Mouse (Mus musculus): ENCODE data around the gene Tssk1.
A peak's percentile ranks its signal among the peaks of the same experiment; 100 is the strongest.

Tssk1 gene

DNA sequence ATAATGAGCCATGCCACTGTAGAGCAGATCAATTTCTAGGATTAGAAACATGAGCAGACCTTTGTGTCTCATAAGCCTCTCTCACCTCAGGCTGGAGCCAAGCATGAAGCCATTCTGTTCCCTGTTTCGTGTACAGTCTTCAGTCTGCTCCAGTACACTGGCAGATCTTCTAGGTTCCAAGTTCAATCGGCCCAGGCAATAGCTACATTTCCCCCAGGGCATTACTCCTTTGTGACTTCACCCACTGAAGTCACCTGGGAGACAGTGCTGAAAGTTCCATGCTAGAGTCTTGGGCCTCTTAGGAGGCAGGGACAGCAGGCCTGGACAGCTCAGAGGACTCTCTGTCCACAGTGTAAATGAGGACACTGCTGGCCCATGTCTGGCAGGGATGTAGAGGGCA lies at the start of gene Tssk1:
Tssk1 (plus strand) TSS at position 301 of the 400 bp plus-strand sequence.
- DNase-seq = no peak

DNA sequence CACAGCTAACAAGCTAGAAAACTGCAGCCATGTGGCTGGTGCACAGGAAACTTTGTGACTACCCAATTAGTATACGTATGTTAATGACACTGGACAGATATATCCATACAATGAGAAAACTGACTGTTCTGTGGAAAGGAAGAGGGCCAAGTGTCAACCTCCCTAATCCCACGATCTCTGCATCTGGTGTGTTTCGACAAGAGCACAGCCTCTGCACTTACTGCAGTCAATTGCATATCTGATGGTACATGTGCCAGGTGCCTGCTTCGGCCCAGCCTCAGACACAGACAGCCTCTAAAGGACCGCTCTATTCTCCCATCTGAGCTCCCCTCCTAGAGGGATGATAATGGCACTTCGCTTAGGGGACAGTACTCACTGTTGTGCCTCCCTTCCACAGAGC lies 45.6 kb upstream of the Tssk1 start:
- no peak for DNase-seq

DNA sequence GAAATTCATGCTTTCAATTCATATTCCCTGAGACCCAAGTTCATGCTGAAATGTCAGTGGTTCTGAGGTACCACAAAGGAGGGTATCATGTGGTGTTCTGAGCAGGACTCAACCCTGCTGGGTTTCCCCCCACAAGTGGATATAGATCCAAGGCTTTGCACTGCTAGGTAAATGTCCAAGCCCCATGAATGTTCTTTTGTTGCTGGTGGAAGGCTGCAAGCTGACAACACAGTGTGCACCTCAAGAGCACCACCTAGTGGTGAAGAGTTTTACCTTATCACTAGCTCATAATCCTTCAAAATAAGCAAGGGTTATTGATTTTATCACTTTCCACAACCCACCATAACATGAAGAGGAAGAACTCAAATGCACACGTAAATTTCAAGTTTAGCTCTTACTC lies 45.1 kb upstream of the Tssk1 start:
- DNase-seq = peak; percentile 37 to 50

DNA sequence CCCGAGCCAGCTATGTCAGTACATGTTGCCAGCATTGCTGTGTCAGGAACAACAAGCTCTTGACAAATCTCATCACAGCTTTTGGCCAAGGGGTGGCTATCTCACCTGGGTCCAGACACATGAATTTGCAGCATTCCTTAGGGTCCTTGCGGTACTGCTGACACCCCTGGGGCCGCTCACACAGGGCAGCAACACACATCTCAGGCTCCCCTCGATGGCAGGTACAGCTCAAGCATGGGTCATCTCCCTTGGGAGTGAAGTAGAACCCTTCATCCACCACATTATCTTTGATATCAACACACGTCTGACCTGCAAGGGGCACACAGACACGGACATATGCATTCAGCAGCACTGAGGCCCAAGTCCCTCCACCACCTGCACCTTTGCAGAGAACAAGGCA lies 44.5 kb upstream of the Tssk1 start:
- DNase-seq = no peak

DNA sequence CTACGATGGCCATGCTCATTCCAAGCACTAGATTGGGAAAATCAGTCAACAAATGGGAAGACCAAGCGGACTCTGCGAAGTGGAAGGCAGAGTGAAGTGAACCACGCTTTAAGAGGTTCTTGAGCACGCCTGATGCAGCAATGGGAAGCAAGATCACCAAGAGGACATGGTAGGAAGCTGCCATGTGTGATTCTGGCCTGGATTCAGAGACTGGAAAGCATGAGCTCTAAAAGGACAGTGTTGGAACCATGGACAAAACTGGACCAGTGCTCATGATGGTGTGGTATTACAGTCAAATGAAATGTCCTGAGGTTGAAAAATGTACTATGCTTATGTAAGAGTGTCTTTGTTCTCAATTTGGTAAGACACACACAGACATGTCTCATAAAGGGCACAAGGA lies 42.7 kb upstream of the Tssk1 start:
- DNase-seq = no peak

DNA sequence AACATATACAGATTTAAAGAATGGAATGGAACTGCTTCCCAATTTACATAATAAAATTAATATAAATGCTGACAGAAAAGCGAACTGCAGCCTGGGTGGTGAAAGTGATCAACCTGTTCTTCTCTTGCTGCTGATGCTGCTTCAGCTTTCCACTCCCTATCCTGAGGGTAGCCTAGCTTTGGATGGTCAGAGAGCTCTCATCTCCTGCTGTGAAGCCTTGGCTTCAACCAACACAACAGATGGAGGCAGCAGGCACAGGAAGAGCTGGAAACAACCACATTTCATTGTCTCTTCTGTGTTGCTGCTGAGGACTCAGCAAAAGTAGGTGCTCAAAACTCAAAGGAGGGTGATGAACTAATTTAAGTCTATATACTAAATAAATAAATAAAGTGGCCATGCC lies 42.2 kb upstream of the Tssk1 start:
- DNase-seq = no peak

DNA sequence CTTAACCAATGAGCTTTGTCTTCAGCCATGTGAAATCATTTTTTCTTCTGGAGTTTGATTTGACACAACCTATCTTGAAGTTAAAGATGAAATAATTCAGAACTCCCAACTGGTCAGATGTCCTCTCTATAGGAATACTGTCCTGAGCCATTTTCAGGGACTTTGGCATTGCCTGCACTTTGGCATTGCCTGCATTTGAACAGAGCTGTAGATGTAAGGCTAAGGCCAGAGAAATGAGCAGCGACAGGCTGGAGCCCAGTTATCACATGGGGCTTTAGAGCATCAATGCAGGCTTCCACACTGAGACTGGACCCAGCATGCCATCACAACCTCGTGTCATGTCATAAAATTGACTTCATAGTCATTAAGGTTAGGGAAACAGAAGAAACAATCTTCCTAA lies 40.8 kb upstream of the Tssk1 start:
- DNase-seq = no peak

DNA sequence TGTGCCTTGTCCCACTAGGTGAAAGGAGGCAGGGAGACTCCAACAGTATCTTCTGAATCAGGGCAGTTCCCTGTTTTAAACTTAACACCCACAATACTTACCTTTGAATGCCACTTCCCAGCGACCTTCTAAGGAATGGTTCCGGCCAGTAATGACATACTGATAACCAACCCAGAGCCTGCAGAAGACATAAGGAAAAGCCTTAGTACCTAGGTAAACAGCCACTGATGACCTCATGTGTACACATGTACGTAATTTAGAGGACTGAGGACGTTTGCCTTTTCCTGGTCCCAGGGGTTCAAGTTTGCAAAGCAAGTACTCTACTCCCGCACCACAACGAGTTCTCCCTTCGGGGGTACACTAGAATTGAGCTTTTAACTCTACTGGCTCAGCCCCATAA lies 36.9 kb upstream of the Tssk1 start:
- DNase-seq = no peak

DNA sequence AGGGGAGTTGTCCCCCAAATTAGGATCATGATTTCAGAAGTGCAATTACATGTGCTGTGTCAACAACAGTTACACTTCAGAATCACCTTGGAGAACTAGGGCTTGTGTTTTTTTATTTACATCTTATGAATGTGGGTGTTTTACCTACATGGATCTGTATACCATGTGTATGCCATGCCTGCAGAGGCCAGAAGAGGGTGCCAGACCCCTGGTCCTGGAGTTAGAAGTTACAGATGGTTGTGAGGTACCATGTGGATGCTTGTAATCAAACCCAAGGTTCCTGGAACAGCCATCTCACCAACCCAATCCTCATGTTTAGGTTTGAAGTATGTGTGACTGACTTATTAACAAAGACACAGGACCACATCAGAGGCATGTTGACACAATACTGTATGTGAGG lies 35.4 kb upstream of the Tssk1 start:
- DNase-seq = peak; percentile 51 to 60

DNA sequence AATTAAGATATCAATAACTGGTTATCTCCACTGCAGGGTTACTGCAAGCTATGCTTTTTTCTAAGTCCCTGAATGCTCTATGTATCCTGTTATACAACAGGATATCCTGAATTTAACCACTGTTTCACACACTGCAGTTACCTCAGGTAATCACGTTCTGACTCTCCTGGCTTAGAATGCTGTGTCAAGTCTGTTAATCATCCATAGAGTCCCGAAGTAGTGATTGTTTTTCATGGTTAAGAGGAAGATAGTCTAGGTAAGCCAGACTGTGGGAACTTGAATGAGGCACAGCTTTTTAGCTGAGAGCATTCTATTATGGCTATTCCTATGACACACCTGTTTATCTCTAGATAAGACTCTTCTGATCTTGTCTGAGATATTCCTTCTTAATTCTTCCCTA lies 28.7 kb upstream of the Tssk1 start:
- DNase-seq = no peak

DNA sequence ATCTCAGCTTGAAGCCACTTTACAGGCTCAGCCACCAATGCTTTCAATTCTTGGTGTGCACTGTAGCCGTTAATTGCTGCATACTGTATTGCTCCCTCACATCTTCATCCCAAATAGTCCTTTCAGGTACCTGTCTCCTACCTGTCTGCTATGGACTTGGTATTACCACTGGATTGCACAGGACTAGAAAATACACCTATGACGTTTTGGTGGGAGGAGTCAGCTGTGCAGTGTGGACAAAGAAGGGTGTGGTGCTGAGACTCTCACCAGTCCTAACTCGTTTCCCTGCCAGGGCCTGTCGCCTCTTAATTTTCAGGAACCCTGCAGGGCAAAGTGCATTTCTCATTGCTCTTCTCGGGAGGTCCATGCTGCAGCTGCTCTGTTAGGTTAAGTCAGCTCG lies 28.3 kb upstream of the Tssk1 start:
- DNase-seq = peak in 1 of 2 experiments; percentile 9

DNA sequence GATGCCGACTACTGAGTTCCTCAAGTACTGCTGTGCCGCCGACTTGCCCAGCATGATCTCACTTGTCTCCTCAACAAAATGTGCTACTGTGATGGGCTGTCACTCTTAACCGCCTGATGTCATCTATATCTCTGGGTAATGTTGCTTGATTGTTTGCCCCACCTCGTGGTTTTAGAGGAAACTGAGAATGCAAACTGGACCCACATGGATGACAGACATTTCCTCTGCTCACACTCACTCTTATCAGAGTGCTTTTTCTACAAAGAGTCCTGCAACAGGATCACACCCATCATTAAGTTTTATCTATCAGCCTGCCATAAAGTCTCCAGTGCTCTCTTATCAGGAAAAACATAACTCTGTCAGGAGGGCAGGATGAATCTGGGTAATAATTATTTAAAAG lies 22.8 kb upstream of the Tssk1 start:
- DNase-seq = no peak

DNA sequence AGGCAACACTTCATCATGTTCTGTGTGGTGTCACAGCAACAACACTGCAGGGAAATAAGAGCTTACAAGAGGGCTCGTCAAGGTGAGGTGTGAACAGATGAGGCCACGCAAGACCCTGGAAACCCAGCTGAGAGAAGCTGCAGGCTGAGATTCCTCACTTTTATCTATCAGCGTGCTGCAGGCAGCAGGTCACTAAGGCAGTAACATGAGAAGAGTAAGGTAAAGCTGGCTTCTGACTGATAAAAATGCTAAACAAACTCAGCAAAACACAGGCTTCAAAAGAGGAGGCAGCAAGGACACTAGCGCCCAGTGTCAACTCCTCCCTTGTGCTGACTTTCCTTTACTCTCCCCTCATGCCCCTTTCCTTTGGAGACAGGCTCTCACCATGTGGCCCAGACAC lies 21.0 kb upstream of the Tssk1 start:
- no peak for DNase-seq

DNA sequence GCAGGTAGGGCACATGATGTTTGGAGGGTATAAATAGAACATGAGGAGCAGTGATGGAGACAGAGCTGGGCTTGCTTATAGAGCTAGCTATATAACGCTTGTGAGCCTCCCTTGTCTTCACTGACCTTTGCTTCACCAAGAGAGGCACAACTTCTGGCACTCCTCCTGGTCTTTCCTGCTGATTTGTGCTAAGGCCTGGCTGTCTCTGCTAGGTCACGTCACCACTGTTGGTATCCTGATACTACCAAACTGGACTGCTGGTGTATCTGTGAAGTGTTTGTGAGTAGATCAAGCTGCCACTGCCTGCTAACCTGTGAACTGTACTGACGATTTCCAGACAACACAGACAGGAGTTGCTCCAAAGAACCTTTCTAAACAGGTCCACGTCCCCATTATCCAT lies 18.8 kb upstream of the Tssk1 start:
- DNase-seq = no peak

DNA sequence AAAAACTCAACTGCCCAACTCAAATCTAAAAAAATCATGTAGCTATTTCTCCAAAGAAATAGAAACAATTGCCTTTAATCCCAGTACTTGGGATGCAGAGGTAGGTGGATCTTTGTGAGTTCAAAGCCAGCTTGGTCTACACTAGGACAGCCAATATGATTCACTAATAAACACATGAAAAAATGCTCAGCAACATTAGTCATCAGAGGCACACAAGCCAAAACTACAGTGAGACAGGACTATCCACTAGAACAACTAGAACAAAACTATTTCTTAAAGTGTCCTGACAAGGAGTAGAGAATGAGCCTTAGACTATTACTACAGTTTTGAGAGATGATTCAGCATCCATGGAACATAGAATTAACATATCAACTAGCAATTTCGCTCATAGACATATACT lies 17.9 kb upstream of the Tssk1 start:
- DNase-seq = no peak

DNA sequence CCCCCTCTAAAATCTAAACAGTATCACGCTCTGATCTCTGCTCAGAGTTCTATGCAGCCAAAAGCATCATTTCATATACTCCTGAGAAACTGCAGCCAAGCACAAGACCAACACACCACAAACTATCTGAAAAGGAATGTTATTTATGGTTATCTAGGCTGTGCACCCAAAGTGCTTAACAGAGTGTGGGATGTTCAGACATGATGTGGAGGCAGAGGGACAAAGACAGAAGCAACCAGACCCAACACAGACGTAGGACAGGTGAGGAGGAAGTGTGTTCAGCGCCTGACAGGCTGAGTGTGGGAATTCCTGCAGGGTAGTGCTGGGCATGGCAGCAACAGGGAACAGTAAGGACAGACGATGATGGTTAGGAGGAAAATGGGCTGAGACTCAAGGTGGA lies 14.5 kb upstream of the Tssk1 start:
- DNase-seq = no peak

DNA sequence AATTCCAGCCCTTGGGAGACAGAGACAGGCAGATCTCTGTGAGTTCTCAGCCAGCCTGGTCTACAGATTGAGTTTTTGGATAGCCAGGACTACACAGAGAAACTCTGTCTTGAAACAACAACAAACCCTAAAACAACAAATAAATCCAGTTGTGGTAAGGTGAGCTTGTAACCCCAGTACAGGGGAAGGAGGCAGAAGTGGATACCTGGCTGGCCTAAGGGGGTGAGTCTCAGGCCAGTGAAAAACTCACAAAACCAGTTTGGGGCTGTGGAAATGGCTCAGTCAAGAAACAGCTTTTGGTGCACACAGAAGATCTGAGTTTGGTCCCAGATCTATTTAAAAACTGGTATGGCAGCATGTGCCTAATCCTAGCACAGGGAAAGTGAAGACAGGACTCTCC lies 11.8 kb upstream of the Tssk1 start:
- DNase-seq = no peak

DNA sequence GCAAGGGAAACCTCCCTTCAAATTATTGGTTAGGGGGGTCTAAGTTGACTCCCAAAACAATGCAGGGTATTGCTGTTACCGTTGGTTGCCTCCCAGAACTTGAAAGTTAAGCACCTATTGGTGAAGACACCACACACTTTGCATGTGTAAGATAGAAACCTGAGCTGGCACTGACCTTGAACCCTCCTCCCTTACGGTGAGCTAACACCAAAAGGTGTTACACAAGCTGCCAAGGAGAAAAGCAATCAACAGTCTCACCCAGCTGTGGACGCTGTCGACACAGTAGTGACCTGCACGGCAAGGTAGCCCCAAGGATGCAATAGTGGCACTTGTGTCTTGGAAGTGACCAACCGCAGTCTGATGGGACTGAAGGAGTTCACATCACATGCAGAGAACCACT lies 9.9 kb upstream of the Tssk1 start:
- DNase-seq = no peak

DNA sequence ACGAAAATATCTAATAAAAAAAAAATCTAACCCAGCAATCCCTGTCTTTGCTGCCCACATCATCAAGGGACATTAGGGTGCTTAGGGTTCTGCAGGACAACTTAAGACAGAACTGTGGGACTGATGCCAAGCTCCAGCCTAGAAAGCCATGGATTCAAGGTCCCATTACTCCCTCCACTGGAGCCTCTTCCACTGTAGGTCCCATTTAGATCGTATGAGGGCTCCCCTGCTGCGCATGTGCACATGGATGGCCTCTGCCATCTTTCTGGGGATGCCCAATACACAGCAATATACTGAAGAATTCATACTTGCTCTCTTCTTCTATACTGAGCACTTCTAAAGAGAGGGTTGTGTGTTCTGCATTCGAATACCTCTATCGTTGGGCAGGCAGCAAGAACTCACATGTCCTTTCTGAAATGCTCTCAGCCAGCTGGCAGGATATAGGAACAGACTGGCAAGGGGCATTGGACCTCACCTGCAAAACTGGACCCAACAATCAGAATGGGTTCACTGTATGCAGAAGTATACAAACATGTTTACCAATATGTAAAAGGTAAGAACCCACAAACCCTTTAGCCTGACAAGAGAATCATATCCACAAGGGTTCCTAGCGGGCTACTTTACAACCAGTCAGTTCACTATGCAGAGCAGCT lies 4.2 kb upstream of the Tssk1 start:
- DNase-seq = no peak

DNA sequence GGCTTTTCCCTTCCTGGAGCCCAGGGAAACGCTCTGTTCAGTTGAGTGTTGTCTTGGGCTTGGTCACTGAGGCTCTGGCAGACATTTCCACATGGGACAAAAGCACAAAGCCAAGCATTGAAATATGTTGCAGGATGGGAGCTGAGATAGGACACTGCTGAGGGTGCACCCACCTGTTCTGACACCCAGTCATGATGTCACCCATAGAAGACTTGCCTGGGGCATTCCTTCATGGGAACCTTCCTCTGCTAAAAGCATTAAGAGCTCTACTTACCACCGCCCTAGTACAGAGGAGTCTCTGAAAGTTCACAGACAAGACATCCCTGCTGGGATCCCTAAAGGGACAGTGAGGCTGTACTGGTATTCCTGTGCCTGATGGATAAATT lies 3.7 kb upstream of the Tssk1 start:
- no peak for DNase-seq

DNA sequence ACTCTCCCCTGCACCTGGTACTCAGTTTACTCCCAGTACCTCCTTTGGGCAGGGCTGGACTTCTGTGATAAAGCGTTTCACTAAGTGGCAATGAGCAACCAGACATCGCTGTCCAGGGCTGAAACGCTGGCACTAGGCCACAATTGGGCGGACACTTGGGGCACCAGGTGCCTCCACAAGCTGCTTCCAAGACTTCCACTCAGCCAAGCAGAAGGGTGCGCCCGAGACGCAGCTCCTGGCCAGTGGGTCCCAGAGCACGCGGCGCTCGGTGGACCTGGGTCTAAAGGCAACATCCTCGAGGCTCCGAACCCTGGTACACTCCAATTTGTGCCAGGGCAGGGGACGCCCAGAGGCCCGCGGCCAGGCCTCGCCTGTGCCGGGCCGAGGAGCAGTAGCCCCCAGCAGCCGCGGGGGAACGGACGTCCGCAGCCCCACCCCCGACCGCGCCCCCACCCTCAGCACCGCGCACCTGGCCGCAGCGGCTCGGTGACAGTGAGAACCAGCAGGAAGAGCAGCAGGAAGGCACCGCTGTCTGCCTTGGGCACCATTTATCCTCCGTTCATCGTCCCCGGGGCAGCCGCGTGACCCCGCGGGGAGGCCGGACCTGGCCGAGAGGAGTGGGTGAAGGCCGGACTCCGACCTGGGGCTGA lies 3.0 kb upstream of the Tssk1 start:
- DNase-seq = peak; percentile 83 to 90

DNA sequence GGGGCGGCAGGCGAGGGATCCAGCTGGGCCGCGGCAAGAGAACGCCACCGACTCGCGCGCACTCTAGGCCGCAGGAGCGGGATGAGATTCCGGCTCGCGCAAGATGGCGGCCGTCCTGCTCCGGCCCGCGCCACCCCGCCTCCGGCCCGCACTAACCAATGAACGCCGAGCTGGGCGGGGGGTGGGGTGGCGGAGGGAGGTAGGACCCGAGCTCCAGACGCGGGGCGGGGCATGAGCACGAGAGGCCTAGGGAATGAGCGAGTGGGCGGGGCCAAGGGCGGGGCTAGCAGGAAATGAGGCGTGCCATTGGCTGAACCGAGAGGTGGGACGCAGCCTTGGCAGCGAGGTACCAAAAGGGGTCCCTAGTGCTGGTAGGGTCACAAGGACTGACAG lies 2.5 kb upstream of the Tssk1 start, which contains the start of gene Gm20518:
Gm20518 (minus strand) TSS at position 105 of the 393 bp plus-strand sequence.
- peak; percentile 100 for DNase-seq

DNA sequence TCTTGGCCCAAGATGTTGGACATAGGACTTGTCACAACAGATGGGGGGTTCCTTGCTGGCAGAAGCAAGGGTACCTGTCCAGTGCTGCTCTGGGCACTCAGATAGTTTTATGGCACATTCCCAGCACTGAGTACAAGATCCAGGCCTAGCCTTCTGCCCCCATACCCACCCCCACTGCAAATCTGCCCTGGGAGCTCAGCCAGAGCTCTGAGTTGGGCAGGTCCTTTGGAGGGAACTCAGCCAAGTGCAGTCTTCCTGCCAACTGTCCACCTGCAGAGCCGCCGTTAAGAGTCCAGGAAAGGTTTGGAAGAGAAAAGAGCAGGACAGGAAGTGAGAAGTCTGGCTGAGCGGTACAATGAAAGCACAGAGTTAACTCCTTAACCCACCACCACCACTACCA lies 1.4 kb upstream of the Tssk1 start:
- DNase-seq = peak; percentile 24 to 41

DNA sequence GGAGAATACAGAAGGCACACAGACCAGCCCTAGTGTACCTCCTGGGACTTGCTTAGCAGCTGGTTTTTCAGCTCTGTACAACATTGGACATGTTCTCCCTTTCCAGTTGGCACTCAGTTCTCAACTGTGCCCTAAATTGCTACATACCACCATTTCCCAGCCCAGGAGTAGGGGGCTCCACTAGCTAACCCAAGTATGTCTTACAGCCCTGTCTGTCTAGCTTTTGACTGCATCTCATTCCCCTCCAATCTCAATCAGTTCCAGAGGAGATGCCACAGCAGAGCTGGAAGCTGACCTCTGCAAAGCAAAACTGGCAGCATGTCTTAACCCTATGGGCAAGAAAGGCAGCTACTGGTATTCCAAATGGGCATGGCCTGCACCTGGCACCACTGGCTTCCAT lies 2.1 kb downstream of the Tssk1 start:
- DNase-seq = no peak

DNA sequence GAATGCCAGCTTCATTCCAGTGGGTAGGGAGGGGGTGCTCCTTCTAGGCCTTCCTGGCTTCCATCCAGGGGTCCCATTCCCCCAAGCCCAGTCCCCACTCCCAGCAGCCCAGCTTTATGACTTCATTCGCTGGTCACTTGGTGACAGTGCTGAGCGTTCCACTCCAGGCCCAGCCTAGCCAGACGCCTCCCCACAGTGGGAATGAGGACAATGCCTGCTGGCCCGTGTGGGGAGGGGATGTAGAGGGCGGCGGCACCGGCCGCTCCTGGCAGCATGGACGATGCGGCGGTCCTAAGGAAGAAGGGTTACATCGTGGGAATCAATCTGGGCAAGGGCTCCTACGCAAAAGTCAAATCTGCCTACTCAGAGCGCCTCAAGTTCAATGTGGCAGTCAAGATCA lies 4.4 kb downstream of the Tssk1 start, which contains the start of the genes Dgcr2 and Tssk2:
Dgcr2 (minus strand) TSS at position 101 of the 400 bp plus-strand sequence.
Tssk2 (plus strand) TSS at position 176 of the 400 bp plus-strand sequence.
- no peak for DNase-seq
